13 mouse cellular contexts compared by ENCODE assay signal in the genomic region with DNA sequence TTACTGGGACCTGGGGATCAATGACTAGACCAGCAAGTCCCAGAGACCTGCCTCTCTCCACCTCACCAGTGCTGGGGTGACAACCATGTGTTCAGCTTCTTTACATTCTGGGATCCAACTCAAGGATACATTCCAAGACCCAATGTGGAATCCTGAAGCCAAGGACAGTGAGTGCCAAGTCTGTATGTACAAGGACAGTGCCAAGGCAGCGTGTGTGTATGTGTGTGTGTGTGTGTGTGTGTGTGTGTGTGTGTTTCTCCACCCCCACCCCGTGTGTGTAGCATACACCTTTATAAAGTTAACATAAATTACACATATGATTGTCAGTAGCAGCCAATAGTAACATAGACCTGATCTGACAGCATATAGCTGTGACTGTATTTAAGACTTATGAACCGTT. TPM values are rescaled to one million over a fixed set of nuclear protein-coding genes. Genes with fewer than 3 reads are reported as not detected.
"Had no signal": no experiment of that assay in that cellular context is flagged by ENCODE, and none has a peak within 500 bp of the region (broad histone marks: within the 10 kb centered on the region; RNA-seq: fewer than 3 reads in every experiment).

No protein-coding gene starts in this region.

- H3K9ac ChIP-seq: liver, embryonic 15.5 days; neural tube, embryonic 12.5 days had no signal

- H3K27ac ChIP-seq: left cerebral cortex, adult 2 months; limb, embryonic 10.5 days; liver, embryonic 15.5 days; neural tube, embryonic 12.5 days; stomach, postnatal 0 days had no signal

- H3K4me2 ChIP-seq: liver, embryonic 11.5 days; liver, embryonic 15.5 days; neural tube, embryonic 12.5 days had no signal

- H3K4me3 ChIP-seq: left cerebral cortex, adult 2 months; limb, embryonic 10.5 days; liver, embryonic 15.5 days; neural tube, embryonic 12.5 days had no signal

- H3K27me3 ChIP-seq: liver, embryonic 15.5 days; neural tube, embryonic 12.5 days had no signal

- H3K36me3 ChIP-seq: liver, embryonic 15.5 days had no signal

- H3K9me3 ChIP-seq: limb, embryonic 10.5 days; liver, embryonic 15.5 days; neural tube, embryonic 12.5 days had no signal

- DNase-seq: kidney, postnatal 14 days; lung, adult 2 months; lung, postnatal 36 days; midbrain, embryonic 14.5 days; thymus, postnatal 14 days had no signal

- H3K4me1 ChIP-seq: limb, embryonic 10.5 days; liver, embryonic 15.5 days; neural tube, embryonic 12.5 days had no signal

RNA-seq across cellular contexts. Expression of a gene that starts 49.0 kb away (rescaled TPM):
- total RNA-seq: megakaryocyte progenitor cell, adult 5-6 weeks; monocyte, adult 5-6 weeks had no signal
